12 mouse cellular contexts compared by ENCODE assay signal in the genomic region with DNA sequence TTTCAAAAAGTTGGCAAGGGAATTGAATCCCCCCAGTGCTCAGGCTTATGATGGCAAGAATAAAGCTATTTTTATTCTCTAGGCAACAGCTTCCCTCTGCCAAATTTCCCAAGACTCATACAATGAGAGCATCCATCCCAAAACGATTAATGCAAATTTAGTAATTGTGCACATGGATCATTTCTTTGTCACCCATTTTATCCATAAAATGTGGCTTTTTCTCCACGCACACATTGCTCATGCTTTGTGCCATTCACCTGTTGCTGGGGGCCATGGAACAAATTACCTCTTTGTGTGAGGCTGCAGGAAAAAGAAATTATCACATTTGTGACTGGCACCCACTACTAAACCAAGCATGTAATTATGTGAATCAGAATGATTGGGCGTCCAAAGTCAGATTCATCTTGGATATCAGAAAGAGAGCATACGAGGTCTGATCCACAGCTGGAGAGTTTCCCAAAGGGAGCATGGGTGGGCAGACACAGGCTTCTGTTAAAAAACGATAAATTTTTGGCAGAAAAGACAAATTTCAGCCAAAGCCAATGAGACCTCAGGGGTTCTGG.
DNase-seq lines count a peak whose midpoint lies in the region; ATAC-seq and TF ChIP-seq lines count a peak whose summit lies in the region.
"Had no signal": no experiment of that assay in that cellular context is flagged by ENCODE, and none has a peak within 500 bp of the region (broad histone marks: within the 10 kb centered on the region; RNA-seq: fewer than 3 reads in every experiment).

No protein-coding gene starts in this region.

- no peak overlapping the region for H3K4me2 ChIP-seq in hindbrain, embryonic 11.5 days (replicated peaks; ENCODE audit: low read depth, low read length)
- no peak overlapping the region; the same call in 1 of the 2 replicates for H3K4me2 ChIP-seq in midbrain, embryonic 14.5 days (ENCODE audit: low read length)
- no peak overlapping the region for H3K4me2 ChIP-seq in lung, postnatal 0 days (replicated peaks; ENCODE audit: low read depth, low read length)
- H3K4me2 ChIP-seq: heart, embryonic 12.5 days; liver, embryonic 12.5 days had no signal

- peak; percentile 79 for ATAC-seq in hindbrain, embryonic 11.5 days (ENCODE audit: low FRiP score)
- peak; percentile 86 for ATAC-seq in midbrain, embryonic 14.5 days (ENCODE audit: low FRiP score, low TSS enrichment)
- ATAC-seq in lung, postnatal 0 days, result no peak
- ATAC-seq: inflammation-experienced regulatory T-cells, adult 6 months; liver, embryonic 12.5 days had no signal

- WGBS in hindbrain, embryonic 11.5 days, result 46% methylated on average over 5 of the region's 5 CpGs
- 11% methylated on average over 5 of the region's 5 CpGs for WGBS in midbrain, embryonic 14.5 days
- 62% methylated on average over 5 of the region's 5 CpGs for WGBS in lung, postnatal 0 days

- H3K4me3 ChIP-seq in hindbrain, embryonic 11.5 days (ENCODE audit: low read depth, low read length), result no peak overlapping the region
- no peak overlapping the region for H3K4me3 ChIP-seq in midbrain, embryonic 14.5 days (replicated peaks; ENCODE audit: low read depth, low read length)
- H3K4me3 ChIP-seq in lung, postnatal 0 days (ENCODE audit: low read depth, low read length), result no peak overlapping the region
- H3K4me3 ChIP-seq: heart, embryonic 12.5 days; liver, embryonic 12.5 days had no signal

- TF ChIP-seq CTCF in lung, postnatal 0 days (IDR thresholded peaks at IDR 0.05), result no peak

- no peak overlapping the region for H3K9ac ChIP-seq in hindbrain, embryonic 11.5 days (ENCODE audit: low read depth, low read length)
- no peak overlapping the region for H3K9ac ChIP-seq in midbrain, embryonic 14.5 days (replicated peaks; ENCODE audit: low read length)
- no peak overlapping the region for H3K9ac ChIP-seq in lung, postnatal 0 days (replicated peaks; ENCODE audit: low read depth)
- H3K9ac ChIP-seq: heart, embryonic 12.5 days; liver, embryonic 12.5 days had no signal

- no peaks in the 10 kb centered on the region for H3K9me3 ChIP-seq in hindbrain, embryonic 11.5 days (ENCODE audit: control insufficient read depth, low read length)
- H3K9me3 ChIP-seq in midbrain, embryonic 14.5 days (ENCODE audit: control insufficient read depth, low read length), result no peaks in the 10 kb centered on the region
- H3K9me3 ChIP-seq in lung, postnatal 0 days (ENCODE audit: low read length), result no peaks in the 10 kb centered on the region
- H3K9me3 ChIP-seq: heart, embryonic 12.5 days; liver, embryonic 12.5 days had no signal

- no peak for TF ChIP-seq EP300 in lung, postnatal 0 days (IDR thresholded peaks at IDR 0.05)

- H3K27me3 ChIP-seq in hindbrain, embryonic 11.5 days (ENCODE audit: control insufficient read depth, insufficient read depth, low read length), result no peaks in the 10 kb centered on the region
- H3K27me3 ChIP-seq in midbrain, embryonic 14.5 days (ENCODE audit: control insufficient read depth, insufficient read depth, low read length), result no peaks in the 10 kb centered on the region
- H3K27me3 ChIP-seq in lung, postnatal 0 days (replicated peaks; ENCODE audit: insufficient read depth, low read length), result no peaks in the 10 kb centered on the region
- H3K27me3 ChIP-seq: heart, embryonic 12.5 days; liver, embryonic 12.5 days had no signal

- no peak overlapping the region for H3K27ac ChIP-seq in hindbrain, embryonic 11.5 days (ENCODE audit: low read depth, low read length)
- no peak overlapping the region for H3K27ac ChIP-seq in midbrain, embryonic 14.5 days (replicated peaks; ENCODE audit: low read depth, low read length)
- H3K27ac ChIP-seq in lung, postnatal 0 days (ENCODE audit: low read length), result no peak overlapping the region
- H3K27ac ChIP-seq: liver, embryonic 12.5 days had no signal

- DNase-seq in cerebellum, postnatal 10 days, result peak; percentile 22 to 43
- no peak for DNase-seq in cerebellum, postnatal 36 days
- peak; percentile 5 for DNase-seq in brain, adult 2 months (ENCODE audit: low read depth, low spot score)
- peak; percentile 31 for DNase-seq in hindbrain, embryonic 11.5 days (ENCODE audit: low spot score)
- DNase-seq in midbrain, embryonic 14.5 days, result peak; percentile 59
- DNase-seq in adrenal gland, adult 18-20 months (ENCODE audit: low spot score in 2 of 2), result no peak
- DNase-seq in lung, postnatal 0 days (ENCODE audit: low spot score), result no peak
- no peak for DNase-seq in c-Kit-positive CD71-positive TER-119-positive erythroid progenitor cells, embryonic 14.5 days (ENCODE audit: low spot score)
- DNase-seq: kidney, postnatal 14 days had no signal

- H3K36me3 ChIP-seq in hindbrain, embryonic 11.5 days (ENCODE audit: control insufficient read depth, insufficient read depth, low read length), result no peaks in the 10 kb centered on the region
- no peaks in the 10 kb centered on the region for H3K36me3 ChIP-seq in midbrain, embryonic 14.5 days (ENCODE audit: control insufficient read depth, insufficient read depth, low read length)
- H3K36me3 ChIP-seq in lung, postnatal 0 days (ENCODE audit: insufficient read depth, low read length), result no peaks in the 10 kb centered on the region
- H3K36me3 ChIP-seq: heart, embryonic 12.5 days; liver, embryonic 12.5 days had no signal

- H3K4me1 ChIP-seq in hindbrain, embryonic 11.5 days (replicated peaks; ENCODE audit: control insufficient read depth, insufficient read depth, low read length), result no peaks in the 10 kb centered on the region
- H3K4me1 ChIP-seq in midbrain, embryonic 14.5 days (ENCODE audit: control insufficient read depth, insufficient read depth, low read length), result peaks cover 12% of the 10 kb centered on the region; the same call in 1 of the 2 replicates
- no peaks in the 10 kb centered on the region for H3K4me1 ChIP-seq in lung, postnatal 0 days (ENCODE audit: insufficient read depth, low read depth, low read length)
- H3K4me1 ChIP-seq: heart, embryonic 12.5 days; liver, embryonic 12.5 days had no signal

Comparison
In these comparisons a context has a peak if more than half of its experiments do, and no peak if none do; other contexts are left out.
1. DNase-seq: peak in cerebellum, postnatal 10 days (2 of 2), brain, adult 2 months (single experiment), hindbrain, embryonic 11.5 days (single experiment) and midbrain, embryonic 14.5 days (single experiment); none in cerebellum, postnatal 36 days (0 of 2), adrenal gland, adult 18-20 months (0 of 2), lung, postnatal 0 days (single experiment) and c-Kit-positive CD71-positive TER-119-positive erythroid progenitor cells, embryonic 14.5 days (single experiment).